Mouse (Mus musculus): ENCODE measurements around the gene Tfpi.

DNA sequence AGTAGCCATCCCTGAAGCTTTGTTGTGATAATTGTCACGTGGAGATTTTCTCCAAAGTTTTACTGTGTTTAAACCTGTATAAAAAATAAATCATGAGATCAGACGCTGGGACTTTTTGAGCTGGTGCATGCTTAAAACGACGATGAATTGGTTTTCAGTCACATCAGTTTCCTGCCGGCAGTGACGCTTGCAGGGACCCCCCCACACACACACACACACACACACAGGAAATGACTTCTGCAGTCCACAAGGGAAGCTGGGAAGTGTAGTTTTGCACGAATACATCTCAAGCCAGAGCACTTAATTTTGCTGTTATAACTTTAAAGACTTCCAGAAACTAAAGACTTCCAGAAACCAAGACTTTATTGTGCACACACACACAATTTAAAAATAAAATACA is 5.3 kb upstream of the Tfpi start:
- TF ChIP-seq CTCF (IDR thresholded peaks at IDR 0.05; ENCODE audit: control insufficient read depth, insufficient read depth, low read length) (no peak), POLR2A (IDR thresholded peaks at IDR 0.05; ENCODE audit: borderline replicate concordance, control insufficient read depth, low read depth, low read length) (no peak)

Data from bone marrow, adult 2 months (tissue).